Mouse (Mus musculus): ENCODE results near the gene Lonrf2.

GRCm38 (mm10) chr1:38760424-38760823 is 76.1 kb downstream of the Lonrf2 start:
- no peak for TF ChIP-seq CTCF (IDR thresholded peaks at IDR 0.05; ENCODE audit: control insufficient read depth, insufficient read depth, insufficient replicate concordance, low read depth, low read length)
- TF ChIP-seq POLR2A (IDR thresholded peaks at IDR 0.05; ENCODE audit: control insufficient read depth, low read depth, low read length) = no peak

Measured in testis, adult 2 months (tissue).